Mouse (Mus musculus): ENCODE data around the gene Cwc27.

The Cwc27 gene

GRCm38 (mm10) chr13:104816635-104817571, at the start of gene Cwc27:
Gene Cwc27, minus strand, starts transcription at chr13:104817142.
- DNase-seq (ENCODE audit: extremely low spot score, low spot score) = peak; percentile 87

GRCm38 (mm10) chr13:104866726-104867125, 49.8 kb upstream of the Cwc27 start:
- DNase-seq (ENCODE audit: extremely low spot score, low spot score) = no peak

- DNase-seq (ENCODE audit: extremely low spot score, low spot score) = peak; percentile 55
Observed at GRCm38 (mm10) chr13:104863127-104863979, 46.4 kb upstream of the Cwc27 start, which contains the start of gene Shisal2b. Gene Shisal2b, minus strand, starts transcription at chr13:104863893.

- no peak for DNase-seq (ENCODE audit: extremely low spot score, low spot score)
Observed at GRCm38 (mm10) chr13:104853645-104854044, 36.7 kb upstream of the Cwc27 start.

- no peak for DNase-seq (ENCODE audit: extremely low spot score, low spot score)
Observed at GRCm38 (mm10) chr13:104843295-104844089, 26.6 kb upstream of the Cwc27 start.

GRCm38 (mm10) chr13:104841937-104842336, 25.0 kb upstream of the Cwc27 start:
- no peak for DNase-seq (ENCODE audit: extremely low spot score, low spot score)

GRCm38 (mm10) chr13:104837628-104838027, 20.7 kb upstream of the Cwc27 start:
- DNase-seq (ENCODE audit: extremely low spot score, low spot score) = no peak

GRCm38 (mm10) chr13:104832811-104833210, 15.9 kb upstream of the Cwc27 start:
- DNase-seq (ENCODE audit: extremely low spot score, low spot score) = no peak

GRCm38 (mm10) chr13:104825470-104825869, 8.5 kb upstream of the Cwc27 start:
- DNase-seq (ENCODE audit: extremely low spot score, low spot score) = no peak

- DNase-seq (ENCODE audit: extremely low spot score, low spot score) = no peak
Observed at GRCm38 (mm10) chr13:104822411-104822838, 5.5 kb upstream of the Cwc27 start.

GRCm38 (mm10) chr13:104821908-104822307, 5.0 kb upstream of the Cwc27 start:
- DNase-seq (ENCODE audit: extremely low spot score, low spot score) = no peak

GRCm38 (mm10) chr13:104821192-104821591, 4.2 kb upstream of the Cwc27 start:
- no peak for DNase-seq (ENCODE audit: extremely low spot score, low spot score)

GRCm38 (mm10) chr13:104817696-104818095, 754 bp upstream of the Cwc27 start:
- no peak for DNase-seq (ENCODE audit: extremely low spot score, low spot score)

- no peak for DNase-seq (ENCODE audit: extremely low spot score, low spot score)
Observed at GRCm38 (mm10) chr13:104816270-104816634, 690 bp downstream of the Cwc27 start.

GRCm38 (mm10) chr13:104805681-104806080, 11.3 kb downstream of the Cwc27 start:
- no peak for DNase-seq (ENCODE audit: extremely low spot score, low spot score)

- no peak for DNase-seq (ENCODE audit: extremely low spot score, low spot score)
Observed at GRCm38 (mm10) chr13:104799566-104800182, 17.3 kb downstream of the Cwc27 start.

GRCm38 (mm10) chr13:104799067-104799466, 17.9 kb downstream of the Cwc27 start:
- no peak for DNase-seq (ENCODE audit: extremely low spot score, low spot score)

GRCm38 (mm10) chr13:104794421-104794820, 22.5 kb downstream of the Cwc27 start:
- no peak for DNase-seq (ENCODE audit: extremely low spot score, low spot score)

- no peak for DNase-seq (ENCODE audit: extremely low spot score, low spot score)
Observed at GRCm38 (mm10) chr13:104792184-104792583, 24.8 kb downstream of the Cwc27 start, which contains the start of gene Srek1ip1. Gene Srek1ip1, plus strand, starts transcription at chr13:104792484.

- no peak for DNase-seq (ENCODE audit: extremely low spot score, low spot score)
Observed at GRCm38 (mm10) chr13:104789663-104790062, 27.3 kb downstream of the Cwc27 start.

GRCm38 (mm10) chr13:104787260-104787659, 29.7 kb downstream of the Cwc27 start:
- DNase-seq (ENCODE audit: extremely low spot score, low spot score) = no peak

Measured in neural tube, embryonic 10.5 days (tissue).